Mouse (Mus musculus) hindlimb bud, embryonic 11.5 days (tissue): ENCODE measurements around the gene Azin2.

Experiments
- DNase-seq: peaks from one replicate; pipeline ENCODE4 v3.0.0-alpha.2; 2012; ENCODE audit warnings: low read depth, low spot score; ENCODE audit errors: extremely low spot score

The Azin2 gene

GRCm38 (mm10) chr4:128899332-128899731, 62.9 kb downstream of the Azin2 start:
- no peak for DNase-seq

- no peak for DNase-seq
Observed at GRCm38 (mm10) chr4:128897911-128898421, 64.3 kb downstream of the Azin2 start.

DNA sequence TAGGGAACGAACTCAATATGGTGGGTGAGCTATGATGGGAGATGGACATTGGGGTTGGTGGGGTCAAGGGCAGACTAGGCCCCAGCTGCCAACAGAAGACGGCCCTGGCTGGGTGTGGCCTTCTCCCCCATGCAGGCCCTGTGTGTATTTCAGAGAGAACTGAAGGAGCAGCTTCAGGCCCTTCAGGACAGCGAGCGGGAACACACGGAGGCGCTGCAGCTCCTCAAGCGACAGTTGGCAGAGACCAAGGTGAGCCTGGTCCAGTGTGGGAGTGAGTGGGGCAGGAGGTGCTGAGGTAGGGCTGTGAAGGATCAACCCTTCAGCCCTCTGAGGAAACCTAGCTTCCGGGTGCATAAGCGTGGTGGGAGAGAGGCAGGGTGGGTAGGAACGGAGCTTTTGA, 65.6 kb downstream of the Azin2 start:
- DNase-seq: no peak

GRCm38 (mm10) chr4:128895841-128896240, 66.4 kb downstream of the Azin2 start:
- DNase-seq: no peak

DNA sequence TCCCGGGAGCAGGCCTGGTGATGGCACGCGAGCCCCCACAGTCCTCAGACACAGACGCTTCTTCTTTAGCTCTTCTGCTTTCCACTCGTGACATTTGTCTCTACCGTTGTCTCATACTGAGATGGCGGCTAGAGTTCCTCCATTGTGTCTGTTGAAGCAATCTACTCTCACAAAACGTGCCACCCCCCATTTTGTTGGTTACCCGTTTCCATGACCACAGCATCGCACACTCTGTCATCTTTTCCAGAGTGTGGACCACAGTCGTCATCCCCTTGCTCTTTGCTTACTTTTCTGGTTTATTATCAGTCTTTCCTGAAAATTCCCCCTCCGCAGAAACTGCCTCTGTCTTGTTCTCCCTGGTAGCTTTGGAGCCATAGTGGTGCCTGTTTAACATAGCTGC, 68.1 kb downstream of the Azin2 start:
- no peak for DNase-seq

- no peak for DNase-seq
Observed at GRCm38 (mm10) chr4:128892188-128892587, 70.1 kb downstream of the Azin2 start.

DNA sequence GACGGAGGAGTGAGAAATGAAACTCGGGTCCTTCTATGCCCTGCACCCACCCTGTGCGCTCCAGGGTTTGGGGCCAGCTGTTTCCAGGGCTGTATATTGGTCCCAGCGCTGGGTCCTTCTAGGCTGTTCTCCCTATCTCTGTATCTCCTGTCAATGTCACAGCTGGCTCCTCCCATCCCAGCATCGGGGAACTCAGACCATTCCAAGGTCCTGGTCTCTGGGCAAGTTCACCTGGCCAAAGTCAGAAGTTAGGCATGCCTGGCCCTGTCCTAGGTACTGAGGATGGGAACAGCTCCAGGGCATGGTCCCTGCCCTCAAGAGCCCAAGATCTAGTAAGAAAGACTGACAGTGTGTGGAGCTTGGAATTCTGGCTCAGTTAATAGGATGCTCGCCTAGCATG, 70.5 kb downstream of the Azin2 start:
- no peak for DNase-seq

- no peak for DNase-seq
Observed at GRCm38 (mm10) chr4:128891157-128891556, 71.1 kb downstream of the Azin2 start.

- no peak for DNase-seq
Observed at GRCm38 (mm10) chr4:128889752-128890630, 72.3 kb downstream of the Azin2 start.

DNA sequence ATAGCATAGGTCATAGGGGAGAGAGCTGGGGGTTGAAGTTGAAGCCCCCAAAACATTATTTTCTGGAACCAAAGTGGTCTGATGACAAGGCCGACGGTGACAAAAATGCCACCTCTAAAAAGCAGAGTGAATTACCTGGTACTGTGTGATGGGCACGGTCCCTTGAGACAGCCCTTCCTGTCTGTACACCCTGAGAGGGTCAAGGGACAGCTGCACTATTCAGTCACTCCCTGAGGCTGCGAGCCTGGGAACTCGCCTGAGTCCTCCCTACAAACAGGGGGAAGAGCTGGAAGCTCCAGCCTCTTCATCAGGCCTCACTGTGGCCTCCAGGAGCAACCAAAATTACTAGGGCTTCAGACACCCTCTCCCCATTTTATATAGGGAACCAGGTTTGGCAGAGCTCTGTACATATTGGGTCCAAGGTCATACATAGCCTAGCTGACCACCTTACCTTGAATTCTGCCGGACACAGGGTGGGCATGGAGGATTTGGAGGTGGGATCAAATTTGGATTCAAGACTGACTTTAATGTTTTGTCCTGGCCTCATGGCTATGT, 73.7 kb downstream of the Azin2 start:
- no peak for DNase-seq

DNA sequence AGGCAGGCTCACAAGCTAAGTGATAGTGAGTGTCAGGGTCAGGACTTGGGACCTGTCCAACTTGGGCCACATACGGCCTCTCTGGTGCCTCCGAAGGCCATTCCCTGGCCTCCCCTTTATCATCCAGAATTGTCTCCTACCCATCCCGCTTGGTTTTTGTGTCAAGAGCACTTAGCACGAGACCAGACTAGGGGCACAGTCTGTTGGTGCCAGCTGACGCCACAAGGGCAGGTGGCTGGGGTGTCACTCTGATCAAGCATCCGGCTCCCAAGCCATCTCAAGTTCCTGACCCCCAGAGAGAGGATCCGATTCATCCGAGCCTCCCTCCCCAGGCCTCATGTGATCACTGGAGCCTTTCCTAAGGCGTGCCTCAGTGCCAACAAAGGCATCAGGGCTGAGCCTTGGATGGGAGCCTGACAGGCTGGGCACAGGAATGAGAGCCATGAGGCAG, 74.6 kb downstream of the Azin2 start:
- no peak for DNase-seq

- no peak for DNase-seq
Observed at GRCm38 (mm10) chr4:128887026-128887425, 75.2 kb downstream of the Azin2 start.

GRCm38 (mm10) chr4:128886571-128886970, 75.7 kb downstream of the Azin2 start:
- DNase-seq: no peak

- no peak for DNase-seq
Observed at GRCm38 (mm10) chr4:128885540-128885939, 76.7 kb downstream of the Azin2 start.

DNA sequence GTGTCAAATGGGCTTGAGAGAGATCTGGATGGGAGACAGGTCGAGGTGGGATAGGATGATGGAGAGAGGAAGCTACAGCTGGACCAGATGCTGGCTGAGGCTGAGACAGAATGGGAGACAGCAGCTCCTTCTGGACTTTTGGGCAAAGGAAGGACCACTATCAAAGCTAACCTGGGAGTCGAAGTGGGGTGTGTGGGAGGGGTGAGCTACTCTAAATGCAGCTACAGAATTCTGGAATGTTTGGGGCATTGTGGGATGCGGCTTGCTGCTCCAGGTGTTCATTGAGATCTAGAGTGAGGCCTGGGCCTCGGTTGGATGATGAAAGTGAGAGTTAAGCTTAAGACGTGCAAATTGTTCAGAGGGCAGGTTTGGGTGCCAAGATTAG, 77.5 kb downstream of the Azin2 start:
- no peak for DNase-seq

- no peak for DNase-seq
Observed at GRCm38 (mm10) chr4:128883801-128884710, 78.2 kb downstream of the Azin2 start.

GRCm38 (mm10) chr4:128883379-128883781, 78.9 kb downstream of the Azin2 start, which contains the start of gene Trim62:
TSS of gene Trim62 (plus strand) at chr4:128883580.
- DNase-seq: no peak
